Mouse (Mus musculus) midbrain, embryonic 13.5 days (tissue): ENCODE measurements at regions not wholly inside any gene's neighbourhood (a gene's known extent, or its start where the extent isn't known, plus 50 kb on each side); places are given as distances from the start of the nearest gene placed in this dataset.
A peak's percentile ranks its signal among the peaks of the same experiment; 100 is the strongest.

ENCODE experiments used
- ATAC-seq: fragments of 200-750 bp; cut with Nextera tagmentation; 2 replicates; pipeline ENCODE4 v1.8.0; 2017; ENCODE audit warnings: mild to moderate bottlenecking, moderate TSS enrichment, moderate library complexity
- H3K27ac ChIP-seq: fragments of 300-500 bp; sonication (generic); 2 replicates; pipeline ENCODE4 v1.5.1; 2015; ENCODE audit warnings: inconsistent platforms, mild to moderate bottlenecking, moderate library complexity
- H3K27me3 ChIP-seq: fragments of 300-500 bp; sonication (generic); 2 replicates; pipeline ENCODE4 v1.6.1; 2015; ENCODE audit warnings: mild to moderate bottlenecking, inconsistent platforms
- H3K36me3 ChIP-seq: fragments of 300-500 bp; sonication (generic); 2 replicates; pipeline ENCODE4 v1.6.1; 2015; ENCODE audit warnings: mild to moderate bottlenecking, inconsistent platforms
- H3K4me1 ChIP-seq: fragments of 300-500 bp; sonication (generic); replicated peaks from 2 replicates; pipeline ENCODE4 v1.6.1; 2015; ENCODE audit warnings: inconsistent platforms
- H3K4me2 ChIP-seq: fragments of 300-500 bp; sonication (generic); replicated peaks from 2 replicates; pipeline ENCODE4 v1.6.1; 2015; ENCODE audit warnings: moderate library complexity, mild to moderate bottlenecking, inconsistent platforms
- H3K4me3 ChIP-seq: fragments of 300-500 bp; sonication (generic); replicated peaks from 2 replicates; pipeline ENCODE4 v1.5.1; 2015; ENCODE audit warnings: mild to moderate bottlenecking, inconsistent platforms
- H3K9ac ChIP-seq: fragments of 300-500 bp; sonication (generic); replicated peaks from 2 replicates; pipeline ENCODE4 v1.6.1; 2015; ENCODE audit warnings: mild to moderate bottlenecking, inconsistent platforms
- H3K9me3 ChIP-seq: fragments of 300-500 bp; sonication (generic); 2 replicates; pipeline ENCODE4 v1.6.1; 2016; ENCODE audit warnings: mild to moderate bottlenecking, inconsistent platforms
- WGBS: fragments of 180-500 bp; shearing (Covaris S2); methylation state at CpG from one replicate; pipeline ENCODE4 v1.1.7; 2015; 5-methylcytosine and 5-hydroxymethylcytosine counted together

- no peak for ATAC-seq
These were observed 224.7 kb upstream of the Pgrmc2 start for GRCm38 (mm10) chr3:41307400-41308028.

GRCm38 (mm10) chr3:41302805-41303204 is 220.0 kb upstream of the Pgrmc2 start:
- no peaks in the 10 kb centered on the region for H3K36me3 ChIP-seq
- no peak overlapping the region for H3K27ac ChIP-seq
- 89% methylated on average over 3 of the region's 3 CpGs for WGBS
- no peak overlapping the region for H3K4me3 ChIP-seq
- H3K4me1 ChIP-seq, result no peaks in the 10 kb centered on the region
- ATAC-seq, result no peak
- no peaks in the 10 kb centered on the region for H3K27me3 ChIP-seq
- no peak overlapping the region for H3K9ac ChIP-seq
- no peak overlapping the region for H3K4me2 ChIP-seq
- no peaks in the 10 kb centered on the region for H3K9me3 ChIP-seq

More at GRCm38 (mm10) chr3:41307400-41308028, 224.7 kb upstream of the Pgrmc2 start:
- Histone ChIP-seq H3K4me3 (no peak overlapping the region), H3K36me3 (no peaks in the 10 kb centered on the region), H3K9ac (no peak overlapping the region), H3K27me3 (no peaks in the 10 kb centered on the region), H3K9me3 (no peaks in the 10 kb centered on the region), H3K4me1 (no peaks in the 10 kb centered on the region), H3K27ac (no peak overlapping the region), H3K4me2 (no peak overlapping the region)
- 80% methylated on average over 13 of the region's 13 CpGs for WGBS

GRCm38 (mm10) chr3:41298776-41299175 is 215.9 kb upstream of the Pgrmc2 start:
- H3K4me2 ChIP-seq, result no peak overlapping the region
- WGBS, result 91% methylated on average over 4 of the region's 4 CpGs
- H3K9me3 ChIP-seq, result no peaks in the 10 kb centered on the region
- H3K4me3 ChIP-seq, result no peak overlapping the region
- no peaks in the 10 kb centered on the region for H3K4me1 ChIP-seq
- H3K9ac ChIP-seq, result no peak overlapping the region
- H3K27me3 ChIP-seq, result no peaks in the 10 kb centered on the region
- no peaks in the 10 kb centered on the region for H3K36me3 ChIP-seq
- no peak overlapping the region for H3K27ac ChIP-seq
- ATAC-seq, result no peak

DNA sequence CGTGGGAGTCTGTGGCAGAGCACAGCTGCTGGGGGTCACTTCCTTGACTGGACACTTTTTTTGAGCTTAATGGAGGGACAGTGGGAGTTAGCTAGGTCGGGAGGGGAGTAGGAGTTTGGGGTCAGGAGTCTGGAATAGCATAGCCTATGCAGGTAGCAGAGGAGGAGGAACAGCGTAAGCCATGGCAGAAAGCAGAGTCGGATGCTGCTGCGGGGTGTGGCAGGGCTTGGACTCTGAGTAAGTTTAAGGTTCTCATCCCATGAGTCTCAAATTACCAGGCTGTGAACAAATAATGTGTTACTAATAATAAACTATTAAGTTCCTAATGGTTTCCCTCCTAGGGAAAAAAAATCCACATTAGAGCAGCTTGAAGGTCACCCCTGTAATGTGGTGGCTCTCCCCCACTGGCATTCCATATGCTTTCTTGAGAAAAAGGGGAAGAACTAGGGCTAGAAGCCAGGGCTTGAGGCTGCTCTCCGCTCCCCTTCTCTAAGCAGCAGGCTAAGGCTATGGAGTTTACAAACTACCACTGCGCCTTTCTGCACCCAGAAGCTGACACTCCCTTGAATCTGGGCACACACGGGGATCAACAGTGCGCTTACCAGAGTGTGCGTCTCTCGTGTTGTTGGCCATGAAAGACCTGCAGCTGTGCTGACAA is 213.4 kb upstream of the Pgrmc2 start:
- Histone ChIP-seq H3K4me1 (no peaks in the 10 kb centered on the region), H3K4me3 (no peak overlapping the region), H3K9me3 (no peaks in the 10 kb centered on the region), H3K36me3 (no peaks in the 10 kb centered on the region), H3K27ac (no peak overlapping the region), H3K9ac (no peak overlapping the region), H3K27me3 (no peaks in the 10 kb centered on the region), H3K4me2 (no peak overlapping the region)
- no peak for ATAC-seq
- WGBS, result 84% methylated on average over 11 of the region's 11 CpGs

DNA sequence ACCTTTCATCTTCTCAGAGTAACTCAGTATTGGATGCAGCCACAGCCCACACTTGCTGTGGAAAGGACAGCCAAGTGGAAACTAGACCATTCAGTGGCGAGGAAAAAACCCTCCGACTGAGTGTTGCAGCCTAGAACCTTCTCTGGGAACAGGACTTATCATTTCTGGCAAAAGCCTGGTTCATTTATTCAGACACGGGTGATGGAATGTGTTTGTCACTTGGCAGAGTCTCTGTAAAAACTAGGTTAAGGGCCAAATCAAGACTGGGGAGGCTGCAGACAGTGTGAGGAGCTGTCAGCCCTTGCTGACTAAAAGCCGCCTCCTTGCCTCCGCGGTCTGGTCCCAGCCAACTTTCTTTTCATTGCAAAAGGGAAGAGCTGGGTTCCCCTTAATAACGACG is 212.3 kb upstream of the Pgrmc2 start:
- no peaks in the 10 kb centered on the region for H3K36me3 ChIP-seq
- no peaks in the 10 kb centered on the region for H3K9me3 ChIP-seq
- no peak overlapping the region for H3K9ac ChIP-seq
- no peak for ATAC-seq
- no peaks in the 10 kb centered on the region for H3K27me3 ChIP-seq
- H3K4me2 ChIP-seq, result no peak overlapping the region
- no peak overlapping the region for H3K27ac ChIP-seq
- no peak overlapping the region for H3K4me3 ChIP-seq
- 79% methylated on average over 8 of the region's 8 CpGs for WGBS
- H3K4me1 ChIP-seq, result no peaks in the 10 kb centered on the region

DNA sequence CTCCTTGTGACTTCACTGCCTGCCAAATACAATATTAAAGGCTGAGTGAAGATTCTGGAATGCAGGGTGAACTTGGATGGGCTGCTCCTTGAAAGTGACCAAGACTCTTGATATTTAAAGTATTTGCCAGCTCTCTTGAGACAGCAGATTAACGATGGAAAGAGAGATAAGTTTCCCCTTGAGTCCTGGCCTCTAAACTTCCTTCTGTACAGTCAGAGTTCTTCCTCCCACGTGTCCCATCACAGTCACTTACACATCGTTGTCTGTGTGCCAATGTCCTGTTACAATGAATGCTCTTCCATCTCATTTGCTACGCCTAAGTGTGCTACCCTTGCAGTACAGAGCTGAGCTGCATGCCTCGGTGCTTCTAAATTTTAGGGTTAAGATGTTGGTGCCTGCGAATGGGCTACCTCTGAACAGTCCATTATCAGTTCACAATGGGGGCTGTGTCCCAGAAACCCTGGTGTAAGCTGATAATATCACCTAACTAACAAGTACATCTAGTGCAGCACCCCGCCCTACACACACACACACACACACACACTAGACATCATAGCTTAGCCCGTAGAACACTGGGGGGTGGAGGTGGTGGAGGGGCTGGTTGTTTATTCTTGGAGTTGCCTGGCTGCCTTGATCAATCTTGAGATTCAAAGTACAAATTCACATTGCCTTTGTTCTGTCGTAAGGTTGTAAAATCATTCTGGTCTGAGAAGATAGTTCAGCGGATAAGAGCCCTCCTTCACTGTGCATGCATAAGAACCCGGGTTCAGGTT is 207.9 kb upstream of the Pgrmc2 start:
- 88% methylated on average over 11 of the region's 11 CpGs for WGBS
- H3K4me1 ChIP-seq, result no peaks in the 10 kb centered on the region
- H3K27me3 ChIP-seq, result no peaks in the 10 kb centered on the region
- H3K36me3 ChIP-seq, result no peaks in the 10 kb centered on the region
- H3K4me2 ChIP-seq, result no peak overlapping the region
- H3K9me3 ChIP-seq, result no peaks in the 10 kb centered on the region
- ATAC-seq, result no peak
- H3K27ac ChIP-seq, result no peak overlapping the region
- H3K9ac ChIP-seq, result no peak overlapping the region
- H3K4me3 ChIP-seq, result no peak overlapping the region

- 82% methylated on average over 4 of the region's 4 CpGs for WGBS
- H3K36me3 ChIP-seq, result no peaks in the 10 kb centered on the region
- no peaks in the 10 kb centered on the region for H3K27me3 ChIP-seq
- ATAC-seq, result no peak
- no peak overlapping the region for H3K4me3 ChIP-seq
- H3K9me3 ChIP-seq, result no peaks in the 10 kb centered on the region
- H3K4me2 ChIP-seq, result no peak overlapping the region
- no peak overlapping the region for H3K9ac ChIP-seq
- H3K4me1 ChIP-seq, result peaks cover 11% of the 10 kb centered on the region; the same call in 1 of the 2 replicates
- H3K27ac ChIP-seq, result no peak overlapping the region
These were observed 205.9 kb upstream of the Pgrmc2 start for GRCm38 (mm10) chr3:41288735-41289134.

GRCm38 (mm10) chr3:41288066-41288465 is 205.2 kb upstream of the Pgrmc2 start:
- H3K27me3 ChIP-seq, result no peaks in the 10 kb centered on the region
- no peaks in the 10 kb centered on the region for H3K36me3 ChIP-seq
- 93% methylated on average over 4 of the region's 4 CpGs for WGBS
- H3K4me1 ChIP-seq, result peaks cover 11% of the 10 kb centered on the region; the same call in 1 of the 2 replicates
- no peak for ATAC-seq
- no peak overlapping the region for H3K4me3 ChIP-seq
- H3K9me3 ChIP-seq, result no peaks in the 10 kb centered on the region
- H3K27ac ChIP-seq, result no peak overlapping the region
- no peak overlapping the region for H3K4me2 ChIP-seq
- no peak overlapping the region for H3K9ac ChIP-seq

DNA sequence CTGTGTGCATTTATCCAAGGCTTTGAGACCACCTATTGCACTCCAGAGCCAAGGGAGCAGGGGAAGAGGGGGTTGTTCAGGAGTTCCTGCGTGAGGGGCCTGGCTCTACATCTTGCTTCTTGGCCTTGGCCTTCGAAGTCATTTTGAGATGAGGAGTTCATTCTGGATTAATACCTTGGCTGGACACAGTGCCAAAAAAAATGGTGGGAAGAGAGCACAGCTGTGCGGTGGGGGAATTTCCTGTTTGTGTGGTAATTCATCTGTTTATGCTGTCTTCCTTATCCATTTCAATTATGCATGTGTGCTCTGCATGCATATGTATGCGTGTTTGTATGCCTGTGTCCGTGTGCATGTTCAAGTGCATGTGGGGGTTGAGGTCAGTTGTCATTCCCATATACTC is 202.5 kb upstream of the Pgrmc2 start:
- Histone ChIP-seq H3K27ac (no peak overlapping the region; the same call in 1 of the 2 replicates), H3K4me2 (no peak overlapping the region), H3K4me3 (no peak overlapping the region), H3K27me3 (no peaks in the 10 kb centered on the region), H3K4me1 (peaks cover 11% of the 10 kb centered on the region; the same call in 1 of the 2 replicates), H3K36me3 (no peaks in the 10 kb centered on the region), H3K9me3 (no peaks in the 10 kb centered on the region), H3K9ac (no peak overlapping the region)
- no peak for ATAC-seq
- 84% methylated on average over 5 of the region's 5 CpGs for WGBS

DNA sequence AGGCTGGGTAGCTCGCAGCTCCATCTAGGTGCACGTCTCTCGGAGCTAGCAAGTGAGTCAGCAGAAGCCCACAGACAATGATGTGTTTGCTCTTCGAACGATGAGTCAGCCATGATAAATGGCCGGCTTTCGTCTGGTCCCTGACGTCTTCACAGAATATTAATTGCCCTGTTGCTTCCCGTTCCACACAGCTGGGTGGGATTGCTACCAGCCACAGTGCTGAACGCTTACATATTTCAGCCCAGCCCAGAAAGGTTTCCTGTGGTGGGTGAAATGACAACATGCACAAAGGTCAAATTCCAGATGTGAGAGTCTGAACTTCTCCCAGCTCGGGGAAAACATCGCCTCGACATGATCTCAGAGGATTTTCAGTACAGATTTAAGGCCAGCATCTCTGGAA is 202.1 kb upstream of the Pgrmc2 start:
- H3K9me3 ChIP-seq, result no peaks in the 10 kb centered on the region
- no peaks in the 10 kb centered on the region for H3K36me3 ChIP-seq
- H3K27ac ChIP-seq, result no peak overlapping the region; the same call in 1 of the 2 replicates
- ATAC-seq, result peak; percentile 56
- H3K4me2 ChIP-seq, result no peak overlapping the region
- H3K4me3 ChIP-seq, result no peak overlapping the region
- no peaks in the 10 kb centered on the region for H3K27me3 ChIP-seq
- H3K4me1 ChIP-seq, result peaks cover 11% of the 10 kb centered on the region; the same call in 1 of the 2 replicates
- WGBS, result 61% methylated on average over 13 of the region's 13 CpGs
- no peak overlapping the region for H3K9ac ChIP-seq

GRCm38 (mm10) chr3:41282431-41283037 is 199.7 kb upstream of the Pgrmc2 start:
- WGBS, result 67% methylated on average over 8 of the region's 8 CpGs
- no peak for ATAC-seq

GRCm38 (mm10) chr3:41276096-41276495 is 193.2 kb upstream of the Pgrmc2 start:
- H3K27ac ChIP-seq, result no peak overlapping the region
- ATAC-seq, result no peak
- no peak overlapping the region for H3K9ac ChIP-seq
- no peak overlapping the region for H3K4me2 ChIP-seq
- H3K4me1 ChIP-seq, result no peaks in the 10 kb centered on the region
- no peaks in the 10 kb centered on the region for H3K9me3 ChIP-seq
- H3K27me3 ChIP-seq, result no peaks in the 10 kb centered on the region
- no peaks in the 10 kb centered on the region for H3K36me3 ChIP-seq
- WGBS, result 93% methylated on average over 9 of the region's 9 CpGs
- H3K4me3 ChIP-seq, result no peak overlapping the region

More at GRCm38 (mm10) chr3:41282431-41283037, 199.7 kb upstream of the Pgrmc2 start:
- Histone ChIP-seq H3K27me3 (no peaks in the 10 kb centered on the region), H3K4me2 (no peak overlapping the region), H3K9ac (no peak overlapping the region), H3K27ac (no peak overlapping the region), H3K36me3 (no peaks in the 10 kb centered on the region), H3K9me3 (no peaks in the 10 kb centered on the region), H3K4me3 (no peak overlapping the region), H3K4me1 (peaks cover 11% of the 10 kb centered on the region; the same call in 1 of the 2 replicates)
